Mouse (Mus musculus): ENCODE measurements at regions not wholly inside any gene's neighbourhood (a gene's known extent, or its start where the extent isn't known, plus 50 kb on each side); places are given as distances from the start of the nearest gene placed in this dataset.

GRCm38 (mm10) chr14:80522536-80522935 lies 538.7 kb downstream of the Olfm4 start:
- TF ChIP-seq POLR2A (IDR thresholded peaks at IDR 0.05; ENCODE audit: borderline replicate concordance, control insufficient read depth, low read depth, low read length) (no peak), CTCF (IDR thresholded peaks at IDR 0.05; ENCODE audit: control insufficient read depth, insufficient read depth, low read length) (no peak)

Data from bone marrow, adult 2 months (tissue).